Mouse (Mus musculus): Measurements from ENCODE around the gene Rtel1. TPM values are rescaled to one million over a fixed set of nuclear protein-coding genes. Genes with fewer than 3 reads are reported as not detected.
A peak's percentile ranks its signal among the peaks of the same experiment; 100 is the strongest.

Rtel1 gene
- polyA plus RNA-seq, 1 experiment from 2014 or later: 10.0 TPM

GRCm38 (mm10) chr2:181314080-181314810 is 5.3 kb upstream of the Rtel1 start, which contains the start of gene Stmn3:
TSS of gene Stmn3 (minus strand) at chr2:181314500.
- H3K9ac ChIP-seq (ENCODE audit: low read depth, low read length): no peak within 1 kb of the TSS
- H3K27me3 ChIP-seq (replicated peaks; ENCODE audit: control insufficient read depth, insufficient read depth, low read length): peaks cover 29% of the 10 kb centered on the region
- peak within 1 kb of the TSS; percentile 35; the same call in 1 of the 2 replicates for H3K4me2 ChIP-seq (replicated peaks; ENCODE audit: low read depth)
- TF ChIP-seq CTCF (IDR thresholded peaks at IDR 0.05; ENCODE audit: low read depth): no peak
- H3K4me3 ChIP-seq (ENCODE audit: low read depth, low read length): no peak within 1 kb of the TSS; the same call in 1 of the 2 replicates
- ATAC-seq: peak; percentile 38
- no peak within 1 kb of the TSS for H3K27ac ChIP-seq (ENCODE audit: low read depth, low read length)
- WGBS: 4% methylated on average over 23 of the region's 23 CpGs
- H3K36me3 ChIP-seq (ENCODE audit: control insufficient read depth, insufficient read depth): no peaks in the 10 kb centered on the region
- no peaks in the 10 kb centered on the region for H3K9me3 ChIP-seq (ENCODE audit: control insufficient read depth)
- no peaks in the 10 kb centered on the region for H3K4me1 ChIP-seq (replicated peaks; ENCODE audit: control insufficient read depth, insufficient read depth, low read length)

- Histone ChIP-seq H3K4me2 (replicated peaks; ENCODE audit: low read depth) (peak overlapping the region; percentile 71), H3K9me3 (ENCODE audit: control insufficient read depth) (no peaks in the 10 kb centered on the region), H3K36me3 (ENCODE audit: control insufficient read depth, insufficient read depth) (peaks cover 28% of the 10 kb centered on the region; the same call in 1 of the 2 replicates), H3K27ac (ENCODE audit: low read depth, low read length) (no peak overlapping the region), H3K4me3 (ENCODE audit: low read depth, low read length) (peak overlapping the region; percentile 47), H3K27me3 (replicated peaks; ENCODE audit: control insufficient read depth, insufficient read depth, low read length) (peaks cover 1% of the 10 kb centered on the region), H3K9ac (ENCODE audit: low read depth, low read length) (no peak overlapping the region), H3K4me1 (replicated peaks; ENCODE audit: control insufficient read depth, insufficient read depth, low read length) (0 out of 2 replicates have a peak, but pooled peaks cover 3% of the 10 kb centered on the region)
- 0 out of 2 replicates have a peak, but pooled peaks have one; percentile 8 for TF ChIP-seq CTCF (IDR thresholded peaks at IDR 0.05; ENCODE audit: low read depth)
- WGBS: 10% methylated on average over 7 of the region's 7 CpGs
- 0 out of 2 replicates have a peak, but pooled peaks have one; percentile 6 for ATAC-seq
These were observed 562 bp downstream of the Rtel1 start for GRCm38 (mm10) chr2:181320103-181320499.

- H3K4me1 ChIP-seq (replicated peaks; ENCODE audit: control insufficient read depth, insufficient read depth, low read length): 0 out of 2 replicates have a peak, but pooled peaks cover 3% of the 10 kb centered on the region
- no peak overlapping the region for H3K9ac ChIP-seq (ENCODE audit: low read depth, low read length)
- H3K27ac ChIP-seq (ENCODE audit: low read depth, low read length): no peak overlapping the region
- 82% methylated on average over 5 of the region's 5 CpGs for WGBS
- no peaks in the 10 kb centered on the region for H3K9me3 ChIP-seq (ENCODE audit: control insufficient read depth)
- H3K4me3 ChIP-seq (ENCODE audit: low read depth, low read length): no peak overlapping the region
- ATAC-seq: no peak
- no peaks in the 10 kb centered on the region for H3K27me3 ChIP-seq (replicated peaks; ENCODE audit: control insufficient read depth, insufficient read depth, low read length)
- H3K4me2 ChIP-seq (replicated peaks; ENCODE audit: low read depth): no peak overlapping the region
- peaks cover 42% of the 10 kb centered on the region for H3K36me3 ChIP-seq (ENCODE audit: control insufficient read depth, insufficient read depth)
- no peak for TF ChIP-seq CTCF (IDR thresholded peaks at IDR 0.05; ENCODE audit: low read depth)
These were observed 2.6 kb downstream of the Rtel1 start for GRCm38 (mm10) chr2:181322136-181322535.

- no peak for TF ChIP-seq CTCF (IDR thresholded peaks at IDR 0.05; ENCODE audit: low read depth)
- ATAC-seq: no peak
- Histone ChIP-seq H3K27me3 (replicated peaks; ENCODE audit: control insufficient read depth, insufficient read depth, low read length) (no peaks in the 10 kb centered on the region), H3K9me3 (ENCODE audit: control insufficient read depth) (no peaks in the 10 kb centered on the region), H3K27ac (ENCODE audit: low read depth, low read length) (no peak overlapping the region), H3K4me3 (ENCODE audit: low read depth, low read length) (no peak overlapping the region), H3K9ac (ENCODE audit: low read depth, low read length) (no peak overlapping the region), H3K4me2 (replicated peaks; ENCODE audit: low read depth) (no peak overlapping the region), H3K4me1 (replicated peaks; ENCODE audit: control insufficient read depth, insufficient read depth, low read length) (no peaks in the 10 kb centered on the region), H3K36me3 (ENCODE audit: control insufficient read depth, insufficient read depth) (peaks cover 70% of the 10 kb centered on the region)
- WGBS: 97% methylated on average over 2 of the region's 2 CpGs
These were observed 6.6 kb downstream of the Rtel1 start for GRCm38 (mm10) chr2:181326098-181326497.

GRCm38 (mm10) chr2:181332542-181332941 is 13.0 kb downstream of the Rtel1 start:
- Histone ChIP-seq H3K4me3 (ENCODE audit: low read depth, low read length) (no peak overlapping the region), H3K4me1 (replicated peaks; ENCODE audit: control insufficient read depth, insufficient read depth, low read length) (no peaks in the 10 kb centered on the region), H3K9me3 (ENCODE audit: control insufficient read depth) (no peaks in the 10 kb centered on the region), H3K27ac (ENCODE audit: low read depth, low read length) (no peak overlapping the region), H3K4me2 (replicated peaks; ENCODE audit: low read depth) (no peak overlapping the region), H3K9ac (ENCODE audit: low read depth, low read length) (no peak overlapping the region), H3K27me3 (replicated peaks; ENCODE audit: control insufficient read depth, insufficient read depth, low read length) (no peaks in the 10 kb centered on the region), H3K36me3 (ENCODE audit: control insufficient read depth, insufficient read depth) (peaks cover 62% of the 10 kb centered on the region)
- no peak for ATAC-seq
- TF ChIP-seq CTCF (IDR thresholded peaks at IDR 0.05; ENCODE audit: low read depth): no peak

GRCm38 (mm10) chr2:181334023-181334422 is 14.5 kb downstream of the Rtel1 start:
- Histone ChIP-seq H3K36me3 (ENCODE audit: control insufficient read depth, insufficient read depth) (peaks cover 53% of the 10 kb centered on the region), H3K4me1 (replicated peaks; ENCODE audit: control insufficient read depth, insufficient read depth, low read length) (no peaks in the 10 kb centered on the region), H3K4me2 (replicated peaks; ENCODE audit: low read depth) (no peak overlapping the region), H3K4me3 (ENCODE audit: low read depth, low read length) (no peak overlapping the region), H3K9ac (ENCODE audit: low read depth, low read length) (no peak overlapping the region), H3K27ac (ENCODE audit: low read depth, low read length) (no peak overlapping the region), H3K9me3 (ENCODE audit: control insufficient read depth) (no peaks in the 10 kb centered on the region), H3K27me3 (replicated peaks; ENCODE audit: control insufficient read depth, insufficient read depth, low read length) (no peaks in the 10 kb centered on the region)
- peak; percentile 80 for TF ChIP-seq CTCF (IDR thresholded peaks at IDR 0.05; ENCODE audit: low read depth)
- 63% methylated on average over 3 of the region's 3 CpGs for WGBS
- ATAC-seq: no peak

Data from intestine, postnatal 0 days (tissue).